Mouse (Mus musculus): ENCODE measurements around the gene Rbm44. TPM values are rescaled to one million over a fixed set of nuclear protein-coding genes. Genes with fewer than 3 reads are reported as not detected.

Gene Rbm44
- total RNA-seq, 4 experiments from 2014 or later = not detected

GRCm38 (mm10) chr1:91179086-91179485, 34.2 kb downstream of the Rbm44 start:
- DNase-seq (ENCODE audit: low spot score) = peak; percentile 53

DNA sequence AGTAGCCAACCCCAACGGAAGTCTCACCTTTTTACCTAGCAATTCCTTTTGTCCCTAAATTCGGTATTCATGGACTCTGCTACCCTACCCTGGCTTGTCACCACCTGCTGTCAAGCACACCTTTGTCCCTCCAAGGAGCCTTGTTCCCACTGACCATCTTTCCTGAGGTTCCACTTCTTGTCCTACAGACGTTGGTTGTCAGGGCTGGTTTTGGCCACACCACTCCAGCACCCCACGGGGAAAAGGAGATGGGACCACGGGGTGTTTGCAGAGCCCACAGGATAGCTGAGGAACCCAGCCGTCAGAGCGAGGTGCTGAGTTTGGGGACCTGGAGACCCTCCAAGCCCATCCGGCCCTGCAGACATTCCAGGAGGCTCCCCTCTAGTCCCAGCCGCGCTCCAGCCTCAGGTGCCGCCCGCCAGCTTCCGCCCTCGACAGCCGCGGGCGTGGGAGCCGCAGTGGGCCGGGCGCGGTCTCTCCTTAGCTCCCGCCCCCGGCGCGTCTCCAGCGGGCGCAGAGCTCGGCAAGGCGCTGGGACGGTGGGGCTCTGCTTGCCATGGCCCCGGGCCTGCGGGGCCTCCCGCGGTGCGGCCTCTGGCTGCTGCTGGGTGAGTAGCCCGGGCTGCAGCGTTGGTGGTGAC, 34.8 kb downstream of the Rbm44 start, which contains the start of gene Ramp1:
TSS of gene Ramp1 (plus strand) at position 290 of the 641 bp plus-strand sequence.
- DNase-seq (ENCODE audit: low spot score) = no peak

- DNase-seq (ENCODE audit: low spot score) = no peak
Measured at GRCm38 (mm10) chr1:91180174-91180565, 35.3 kb downstream of the Rbm44 start.

GRCm38 (mm10) chr1:91180723-91181122, 35.8 kb downstream of the Rbm44 start:
- no peak for DNase-seq (ENCODE audit: low spot score)

GRCm38 (mm10) chr1:91181261-91181660, 36.4 kb downstream of the Rbm44 start:
- no peak for DNase-seq (ENCODE audit: low spot score)

DNA sequence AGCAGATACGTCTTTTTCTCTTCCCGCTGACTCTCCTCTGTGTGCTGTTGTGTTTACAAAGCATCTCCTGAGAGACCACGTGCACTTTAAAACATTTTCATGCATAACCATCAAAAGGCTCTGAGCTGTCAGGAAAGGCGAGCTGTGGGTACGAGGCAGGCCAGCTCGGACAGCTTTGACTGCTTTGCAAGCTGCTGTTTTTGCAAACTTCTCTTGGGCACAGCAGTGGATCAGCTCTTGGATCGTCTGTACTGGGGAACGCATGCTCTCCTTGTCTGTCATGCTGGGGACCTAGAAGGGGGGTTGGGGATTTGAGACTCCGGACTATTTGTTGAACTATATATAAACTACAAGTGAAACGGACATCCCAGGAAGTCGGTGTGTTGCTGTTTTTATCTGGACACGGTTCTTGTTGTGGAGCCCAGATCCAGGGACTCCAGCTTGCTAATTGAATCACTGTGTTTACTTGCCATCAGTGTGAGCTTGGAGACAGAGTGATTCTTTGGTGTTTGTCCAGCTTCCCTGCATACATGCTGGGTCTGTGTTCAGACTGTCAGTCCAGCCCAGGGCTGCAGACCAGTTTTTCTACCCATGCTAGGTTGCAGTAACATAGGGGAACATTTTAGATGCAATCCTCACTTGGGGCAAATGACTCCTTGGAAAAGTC, 37.0 kb downstream of the Rbm44 start:
- no peak for DNase-seq (ENCODE audit: low spot score)

- no peak for DNase-seq (ENCODE audit: low spot score)
Measured at GRCm38 (mm10) chr1:91183305-91183704, 38.4 kb downstream of the Rbm44 start.

DNA sequence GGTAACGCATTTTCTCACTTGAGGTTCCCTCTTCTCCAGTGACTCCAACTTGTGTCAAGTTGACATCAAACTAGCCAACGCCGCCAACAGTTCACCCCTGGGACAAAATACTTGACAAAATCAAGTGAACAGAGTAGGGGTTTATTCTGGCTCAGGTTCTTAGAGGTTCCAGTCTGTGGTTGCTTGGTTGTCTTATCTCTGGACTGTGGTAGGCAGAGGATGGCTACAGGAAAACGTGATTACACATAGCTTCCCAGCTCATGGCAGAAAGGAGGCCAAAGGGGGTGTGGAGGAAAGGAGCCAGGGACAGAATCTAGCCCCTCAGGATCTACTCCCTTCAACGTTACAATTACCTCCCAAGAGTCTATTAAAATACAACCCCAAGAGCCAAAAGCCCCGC, 41.8 kb downstream of the Rbm44 start:
- no peak for DNase-seq (ENCODE audit: low spot score)

GRCm38 (mm10) chr1:91187315-91187714, 42.4 kb downstream of the Rbm44 start:
- no peak for DNase-seq (ENCODE audit: low spot score)

GRCm38 (mm10) chr1:91187786-91188640, 43.1 kb downstream of the Rbm44 start:
- no peak for DNase-seq (ENCODE audit: low spot score)

GRCm38 (mm10) chr1:91188851-91189460, 44.1 kb downstream of the Rbm44 start:
- DNase-seq (ENCODE audit: low spot score) = no peak

DNA sequence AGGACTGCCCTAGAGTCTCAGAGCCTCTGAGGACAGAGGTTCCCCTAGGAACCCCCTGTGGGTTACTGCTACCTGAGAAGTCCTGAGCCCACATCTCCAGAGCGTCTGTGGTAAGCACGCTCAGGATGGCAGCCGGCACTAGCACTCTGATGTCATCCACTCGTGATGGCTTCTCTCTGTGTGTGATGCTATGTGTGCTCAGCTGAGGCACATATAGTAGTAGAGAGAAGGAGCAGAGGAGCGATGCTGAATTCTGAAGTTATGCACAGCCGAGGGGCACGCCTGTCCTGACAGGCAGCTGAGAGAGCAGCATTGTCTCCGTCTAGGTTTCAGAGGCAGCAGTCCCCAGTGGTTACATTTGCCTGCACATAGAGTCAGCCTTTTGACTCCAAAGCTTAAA, 47.3 kb downstream of the Rbm44 start:
- DNase-seq (ENCODE audit: low spot score) = no peak

DNA sequence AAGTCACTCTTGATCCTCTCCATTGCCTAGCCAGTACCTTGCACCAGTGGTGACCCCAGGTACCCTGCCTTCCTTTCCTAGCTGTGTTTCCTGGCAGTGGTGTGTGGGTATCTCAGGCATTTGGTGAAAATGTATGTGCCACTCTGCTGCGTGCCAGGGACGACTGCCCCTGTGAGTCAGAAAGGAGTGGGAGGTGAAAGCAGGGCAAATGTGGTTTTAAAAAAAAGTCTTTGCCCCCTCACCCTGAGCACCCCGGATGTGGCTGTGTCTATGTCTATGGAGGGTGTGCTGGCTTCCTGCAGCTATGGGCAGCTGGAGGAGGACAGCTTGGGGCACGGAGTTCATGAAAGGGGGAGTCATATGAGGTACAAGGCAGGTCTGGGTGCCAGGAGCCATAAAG, 48.4 kb downstream of the Rbm44 start:
- no peak for DNase-seq (ENCODE audit: low spot score)

GRCm38 (mm10) chr1:91193680-91194079, 48.8 kb downstream of the Rbm44 start:
- no peak for DNase-seq (ENCODE audit: low spot score)

- DNase-seq (ENCODE audit: low spot score) = no peak
Measured at GRCm38 (mm10) chr1:91199793-91200192, 54.9 kb downstream of the Rbm44 start.

DNA sequence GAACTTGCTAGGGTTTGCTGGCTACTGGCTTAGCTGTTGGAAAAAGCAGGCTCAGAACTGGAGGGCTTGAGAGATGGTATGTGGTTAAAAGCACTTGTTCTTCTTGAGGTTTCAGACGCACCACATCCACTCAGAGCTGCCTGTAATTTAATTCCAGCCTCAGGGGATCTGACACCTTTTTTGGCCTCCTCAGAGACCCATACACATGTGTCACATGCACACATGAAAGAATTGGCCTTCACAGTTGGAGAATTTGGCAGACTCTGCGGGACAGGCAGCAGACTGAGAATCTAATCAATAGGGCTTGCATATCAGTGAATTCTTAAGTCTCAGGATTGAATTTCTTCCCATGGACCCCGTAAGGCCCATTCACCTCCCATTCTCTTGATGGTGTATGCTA, 56.2 kb downstream of the Rbm44 start:
- DNase-seq (ENCODE audit: low spot score) = no peak

DNA sequence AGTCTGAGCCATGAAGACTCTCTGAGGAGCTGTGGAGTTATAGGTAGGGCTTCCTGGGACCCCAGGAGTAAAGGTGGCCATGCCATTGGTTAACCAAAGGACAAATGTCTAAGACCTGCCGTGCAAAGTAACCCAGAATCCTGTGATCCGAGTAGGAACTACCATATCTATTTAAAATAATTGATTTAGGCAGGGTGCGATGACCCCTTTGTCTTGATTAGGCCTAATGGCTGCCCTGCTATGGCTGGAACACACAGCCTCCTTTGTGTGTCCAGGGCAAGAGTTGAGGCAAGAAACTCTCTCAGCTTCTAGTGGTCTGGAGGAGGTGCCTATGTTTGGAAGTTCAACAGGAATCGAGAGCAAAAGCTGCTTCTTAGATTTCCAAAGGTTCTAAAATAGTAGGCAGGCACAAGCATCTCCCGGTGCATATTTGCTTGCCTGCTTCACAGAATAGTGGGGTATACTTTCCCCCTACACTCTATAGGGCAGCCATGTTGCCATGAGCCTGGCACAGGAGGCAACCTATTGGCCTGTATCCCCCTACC, 59.4 kb downstream of the Rbm44 start:
- no peak for DNase-seq (ENCODE audit: low spot score)

GRCm38 (mm10) chr1:91205651-91206050, 60.8 kb downstream of the Rbm44 start:
- no peak for DNase-seq (ENCODE audit: low spot score)

GRCm38 (mm10) chr1:91206336-91206735, 61.4 kb downstream of the Rbm44 start:
- no peak for DNase-seq (ENCODE audit: low spot score)

DNA sequence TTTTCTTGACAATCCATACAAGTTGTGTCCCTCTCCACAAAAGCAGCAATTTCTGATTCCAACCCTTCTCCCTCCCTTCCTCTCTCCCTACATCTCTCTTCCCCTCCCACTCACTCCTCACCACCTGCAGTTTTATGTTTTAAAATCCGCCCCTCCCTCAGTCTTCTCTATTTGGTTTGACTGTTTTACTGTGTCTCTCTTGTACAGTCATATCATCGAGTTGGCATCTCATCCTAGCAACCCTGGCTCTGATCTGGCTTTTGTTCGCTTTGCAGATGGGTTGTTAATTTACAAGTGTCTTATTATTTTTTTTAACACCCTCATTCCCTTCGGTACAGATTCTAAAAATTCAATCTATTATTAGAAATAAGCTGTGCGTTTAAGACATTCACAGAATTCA, 62.0 kb downstream of the Rbm44 start:
- no peak for DNase-seq (ENCODE audit: low spot score)

DNA sequence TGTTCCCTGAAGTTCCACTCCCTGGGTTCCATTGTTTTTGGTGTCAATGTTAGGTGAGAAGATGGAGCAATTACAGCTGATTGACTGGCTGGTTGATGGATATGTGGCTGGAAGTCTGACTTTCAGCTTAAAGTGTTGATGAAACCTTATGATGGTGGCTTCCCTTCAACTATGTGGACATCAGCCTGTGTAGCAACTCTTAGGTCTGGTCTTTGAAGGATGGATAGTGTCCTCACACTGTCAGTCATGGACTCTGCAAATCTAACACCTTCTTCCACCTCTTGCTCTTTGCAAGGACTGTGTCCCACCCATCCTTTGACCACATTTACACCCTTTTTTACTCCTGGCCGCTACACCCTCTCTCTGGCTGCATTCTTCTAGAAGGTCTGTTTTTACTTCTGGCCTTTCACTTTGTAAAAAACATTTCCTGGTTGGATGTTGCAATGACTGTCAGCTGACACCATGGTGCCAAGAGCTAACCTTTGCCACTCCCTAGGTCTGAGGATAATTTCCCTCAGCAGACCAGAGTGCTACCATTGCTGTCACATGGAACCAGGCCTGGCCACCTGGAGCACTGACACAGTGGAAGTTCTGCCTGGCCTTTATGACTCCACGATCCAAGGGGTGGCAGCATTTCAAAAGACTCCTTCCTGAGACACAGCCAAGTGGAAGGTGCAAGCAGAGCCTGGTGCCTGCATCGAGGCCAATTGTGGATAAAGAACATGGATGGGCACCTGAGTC, 62.6 kb downstream of the Rbm44 start:
- DNase-seq (ENCODE audit: low spot score) = no peak

All from heart, adult 8-10 months (tissue).